Mouse (Mus musculus) left cerebral cortex, adult 18-20 months (tissue): ENCODE data around the gene Gata2. TPM values are rescaled to one million over a fixed set of nuclear protein-coding genes. Genes with fewer than 3 reads are reported as not detected.

ENCODE experiments used
- DNase-seq, 2 experiments: peaks; one replicate each; pipeline ENCODE4 v3.0.0; 2021 to 2022; ENCODE audit warnings: low spot score in 2 of 2, mixed read lengths in 1 of 2
- total RNA-seq, 2 experiments: library from RNA; stranded (reverse); gene quantifications; 2 replicates each; pipeline ENCODE4 v1.2.3; 2021

Gene Gata2
- total RNA-seq, 2 experiments from 2014 or later: 6.1 to 6.8 TPM

DNA sequence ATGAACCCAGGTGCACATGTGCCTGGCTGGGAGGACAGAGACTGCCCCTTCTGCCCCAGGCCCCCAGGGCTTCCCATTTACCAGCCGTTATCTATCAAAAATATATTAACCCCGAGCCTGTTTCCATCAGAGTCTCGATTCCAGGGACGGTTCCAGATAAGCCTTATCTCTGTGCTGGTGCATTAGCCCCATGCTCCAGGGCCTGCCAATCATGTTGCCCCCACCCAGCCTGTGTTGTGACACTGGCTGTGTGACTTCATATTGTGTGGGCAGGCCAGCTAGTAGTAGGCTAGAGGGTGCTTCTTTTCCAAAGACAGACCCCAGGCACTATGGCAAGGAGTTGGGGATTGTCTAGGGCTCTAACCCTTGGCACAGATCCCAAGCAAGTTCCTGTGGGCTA is 61.7 kb downstream of the Gata2 start:
- no peak for DNase-seq

Other genes with a start within 250 kb of the Gata2 start
- gene H1fx, start 212.3 kb upstream of the Gata2 start, total RNA-seq: 10 to 100 TPM; 55.5 to 61.6 TPM
- gene Rab7, start 148.6 kb upstream of the Gata2 start, total RNA-seq: 100 to 1,000 TPM; 341 to 343 TPM
- gene Rpn1, start 109.4 kb upstream of the Gata2 start, total RNA-seq: 100 to 1,000 TPM; 174 to 187 TPM
- not detected for gene Dnajb8, start 28.4 kb downstream of the Gata2 start, total RNA-seq